15 mouse cellular contexts compared by ENCODE assay signal in the genomic region with DNA sequence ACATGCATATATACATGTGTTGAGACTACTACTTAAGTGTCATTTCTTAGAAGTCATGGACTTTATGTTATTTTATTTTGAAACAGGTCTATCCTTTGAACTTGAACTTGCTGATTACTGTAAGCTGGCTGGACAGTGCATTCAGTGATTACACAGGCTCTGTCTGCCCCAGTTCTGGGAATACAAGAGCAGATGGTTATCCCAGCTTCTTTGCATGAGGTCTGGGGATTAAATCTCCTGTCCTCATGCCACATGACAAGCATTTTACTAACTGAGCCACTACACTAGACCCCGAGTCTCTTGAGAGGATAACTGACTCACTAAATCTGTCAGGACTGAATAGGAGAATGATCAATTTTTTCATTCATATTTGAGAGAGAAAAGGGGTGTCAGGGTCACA.
A peak's percentile ranks its signal among the peaks of the same experiment; 100 is the strongest.
DNase-seq lines count a peak whose midpoint lies in the region.
"Had no signal": no experiment of that assay in that cellular context is flagged by ENCODE, and none has a peak within 500 bp of the region (broad histone marks: within the 10 kb centered on the region; RNA-seq: fewer than 3 reads in every experiment).

No protein-coding gene starts in this region.

- DNase-seq in brain, adult 2 months (ENCODE audit: low read depth, low spot score): peak; percentile 82
- DNase-seq in cerebellum, adult 11-12 months: peak; percentile 69
- peak; percentile 59 to 68 for DNase-seq in cerebellum, postnatal 10 days
- peak; percentile 84 for DNase-seq in retina, postnatal 1 day
- no peak for DNase-seq in layer of hippocampus, adult 9-10 months (ENCODE audit: low spot score)
- no peak for DNase-seq in right cerebral cortex, postnatal 25 days
- no peak for DNase-seq in kidney, adult 18-20 months
- DNase-seq: adrenal gland, postnatal 36 days; gastrocnemius, postnatal 25 days; heart, adult 2 months; heart, postnatal 14 days; kidney, adult 2 months; liver; right cerebral cortex, postnatal 4 days; thymus, postnatal 25 days had no signal

Comparison
In these comparisons a context has a peak if more than half of its experiments do, and no peak if none do; other contexts are left out.
1. DNase-seq: peak in brain, adult 2 months (single experiment), cerebellum, adult 11-12 months (single experiment), cerebellum, postnatal 10 days (2 of 2) and retina, postnatal 1 day (single experiment); none in layer of hippocampus, adult 9-10 months (single experiment), right cerebral cortex, postnatal 25 days (single experiment) and kidney, adult 18-20 months (single experiment).